Mouse (Mus musculus) heart, adult 18-20 months (tissue): ENCODE measurements around the gene Nxn. TPM values are rescaled to one million over a fixed set of nuclear protein-coding genes. Genes with fewer than 3 reads are reported as not detected.

ENCODE experiments used
- DNase-seq, 2 experiments: peaks; one replicate each; pipeline ENCODE4 v3.0.0; 2021 to 2022; ENCODE audit warnings: mixed read lengths in 1 of 2
- total RNA-seq, 2 experiments: library from RNA; stranded (reverse); gene quantifications; 2 replicates each; pipeline ENCODE4 v1.2.3; 2021

The Nxn gene
- total RNA-seq, 2 experiments from 2014 or later = 13.5 to 17.8 TPM

DNA sequence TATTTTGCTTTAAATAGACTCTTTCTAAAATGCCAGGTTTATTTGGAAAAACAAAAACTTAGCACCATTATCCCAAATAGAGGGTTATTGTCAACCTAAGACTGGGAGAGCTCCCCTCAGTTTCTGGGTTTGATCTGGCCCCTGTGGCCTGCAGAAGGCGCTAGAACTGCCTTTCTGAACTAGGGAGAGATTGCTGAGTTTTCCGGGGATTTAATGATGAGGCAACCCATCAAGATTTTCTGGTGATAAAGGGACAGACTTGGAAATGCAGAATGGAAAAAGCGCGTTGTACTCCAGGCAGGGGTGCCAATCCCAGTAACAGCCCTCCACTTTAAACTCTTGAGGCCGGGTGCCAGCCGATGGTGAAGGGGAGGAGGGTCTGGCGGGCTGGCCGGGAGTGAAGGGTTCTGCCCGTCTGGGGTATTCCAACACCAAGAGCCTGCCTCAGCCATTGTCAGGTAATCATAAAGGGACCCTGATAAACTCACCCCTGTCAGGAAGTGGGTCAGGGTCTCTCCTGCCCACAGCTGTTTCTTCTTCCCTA lies 100.4 kb downstream of the Nxn start:
- no peak for DNase-seq

DNA sequence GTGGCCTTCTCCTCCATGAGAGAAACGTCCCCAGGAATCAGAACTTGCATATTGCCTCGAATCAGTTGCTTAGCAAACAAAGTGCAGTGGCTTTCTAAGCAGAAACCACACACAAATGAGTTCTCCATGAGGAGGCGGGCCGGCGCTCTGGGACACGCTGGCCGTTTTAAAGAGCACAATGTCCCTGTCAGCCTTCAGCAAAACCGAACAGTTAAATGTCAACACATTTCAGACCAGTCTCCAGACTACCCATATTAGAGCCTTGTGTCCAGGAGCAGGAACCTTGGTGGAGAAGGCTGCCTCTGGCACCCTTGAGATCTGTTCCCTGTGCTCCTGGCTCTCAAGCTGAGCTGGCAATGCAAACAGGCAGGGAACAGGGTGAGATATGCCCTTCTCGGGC lies 101.7 kb downstream of the Nxn start:
- no peak for DNase-seq

DNA sequence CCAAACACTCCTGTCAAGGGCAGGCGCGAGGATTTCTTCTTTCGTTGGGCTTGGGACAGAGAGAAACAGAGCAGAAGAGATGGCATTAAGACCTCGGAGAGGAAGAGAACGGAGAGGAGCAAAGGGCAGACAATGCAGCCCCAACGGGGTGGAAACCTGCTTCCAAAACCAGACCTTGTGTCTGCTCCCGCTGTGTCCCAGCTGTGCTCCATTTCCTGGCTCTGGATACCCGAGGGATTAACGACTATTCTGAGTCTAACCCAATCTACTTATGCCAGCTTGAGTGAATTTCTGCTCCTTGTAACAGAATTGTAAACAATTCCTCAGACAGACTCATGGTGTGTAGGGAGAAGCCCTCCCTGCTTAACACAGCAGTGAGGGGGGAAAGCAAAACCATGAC lies 104.1 kb downstream of the Nxn start:
- peak in 1 of 2 experiments; percentile 45 for DNase-seq

DNA sequence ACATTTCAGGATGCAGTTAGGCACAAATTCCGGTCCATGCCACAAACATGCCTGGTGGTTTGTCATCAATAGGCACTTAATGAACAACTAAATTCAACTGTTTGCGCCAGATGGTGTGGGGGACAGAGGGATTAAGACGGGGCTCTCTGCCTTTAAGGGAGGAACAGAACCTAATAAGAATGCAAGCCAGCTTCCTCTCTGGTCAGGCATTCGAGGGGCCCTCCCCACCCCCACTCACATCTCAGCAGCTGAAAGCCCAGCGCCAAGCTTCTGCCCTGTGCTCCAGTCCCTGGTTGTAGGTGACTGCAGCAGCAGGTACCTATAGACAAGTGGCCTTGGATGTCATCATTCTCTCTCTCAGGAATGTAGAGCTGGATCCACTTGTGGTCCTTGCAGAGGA lies 104.9 kb downstream of the Nxn start:
- no peak for DNase-seq

DNA sequence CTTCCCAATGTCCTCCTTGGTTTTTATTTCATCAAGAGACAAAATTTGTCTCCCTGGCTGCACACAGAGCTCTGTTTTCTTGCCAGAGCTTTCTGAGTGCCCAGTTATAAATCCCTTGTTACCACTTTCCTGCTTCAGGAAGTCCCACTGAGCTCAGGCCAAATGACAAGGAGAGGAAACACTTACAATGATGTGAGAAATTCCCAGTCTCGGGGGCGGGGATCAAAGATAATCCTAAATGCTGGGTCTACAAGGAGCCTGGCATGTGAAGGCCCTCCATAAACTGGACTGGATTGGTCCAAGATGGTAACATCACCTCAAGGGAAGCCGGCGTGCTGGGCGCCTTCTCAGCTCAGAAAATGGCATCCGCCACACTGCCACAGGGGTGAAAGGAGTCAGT lies 106.1 kb downstream of the Nxn start:
- DNase-seq = peak; percentile 56 to 71

DNA sequence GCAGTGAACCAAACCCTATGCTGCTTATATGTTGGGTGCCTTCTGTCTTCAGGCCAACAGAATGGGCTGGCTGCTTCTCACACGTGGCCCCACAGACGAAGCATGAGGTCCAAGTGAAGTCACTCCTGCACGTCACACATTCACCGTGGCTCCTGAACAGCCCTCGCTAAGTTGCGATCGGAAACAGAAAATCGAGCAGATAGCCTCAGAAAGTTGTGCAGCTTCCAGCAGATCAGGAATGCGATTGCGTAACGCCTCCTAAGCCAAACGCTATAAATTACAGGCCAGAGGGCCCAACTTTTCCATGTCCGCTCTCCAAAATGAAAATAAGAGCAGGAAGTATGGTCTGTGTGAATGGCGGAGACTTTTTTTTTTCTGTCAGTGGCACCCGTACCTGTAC lies 106.5 kb downstream of the Nxn start:
- DNase-seq = peak; percentile 71 to 79

DNA sequence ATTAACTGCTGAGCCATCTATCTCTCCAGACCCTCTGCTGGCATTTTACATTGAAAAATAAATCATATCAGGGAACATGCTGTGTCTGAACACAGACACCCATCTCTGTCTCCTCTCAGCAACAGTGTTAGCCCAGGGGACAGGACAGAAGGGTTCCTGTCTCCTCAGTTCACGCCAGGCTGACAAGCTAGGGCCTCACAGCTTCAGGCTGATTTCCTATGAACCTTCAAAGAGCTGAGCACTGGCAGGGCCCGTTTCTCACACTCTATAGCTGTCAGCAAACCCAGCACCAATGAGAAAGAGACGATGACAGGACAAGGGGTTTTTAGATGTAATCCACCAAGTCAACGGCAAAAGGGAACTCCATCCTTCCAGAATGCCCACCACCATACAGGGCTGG lies 107.0 kb downstream of the Nxn start:
- DNase-seq = no peak

DNA sequence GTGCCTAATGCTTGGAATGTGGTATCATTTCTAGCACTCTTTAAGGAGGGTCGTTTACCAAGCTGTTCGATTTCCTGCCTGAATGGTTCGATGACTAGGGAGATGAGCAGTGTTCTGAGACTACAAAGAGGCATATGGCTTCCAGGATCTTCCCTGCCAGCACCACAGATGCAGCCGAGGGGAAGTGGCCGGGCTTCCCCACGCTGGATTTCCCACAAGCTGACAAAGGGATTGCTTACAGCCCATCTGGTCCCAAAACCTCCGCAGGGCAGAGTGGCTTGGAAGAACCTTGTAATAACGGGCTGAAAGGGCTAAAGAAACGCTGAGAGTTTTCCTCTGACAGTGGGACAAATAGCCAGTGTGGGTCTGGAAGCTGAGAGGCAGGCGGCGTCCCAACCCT lies 108.6 kb downstream of the Nxn start:
- DNase-seq = no peak

DNA sequence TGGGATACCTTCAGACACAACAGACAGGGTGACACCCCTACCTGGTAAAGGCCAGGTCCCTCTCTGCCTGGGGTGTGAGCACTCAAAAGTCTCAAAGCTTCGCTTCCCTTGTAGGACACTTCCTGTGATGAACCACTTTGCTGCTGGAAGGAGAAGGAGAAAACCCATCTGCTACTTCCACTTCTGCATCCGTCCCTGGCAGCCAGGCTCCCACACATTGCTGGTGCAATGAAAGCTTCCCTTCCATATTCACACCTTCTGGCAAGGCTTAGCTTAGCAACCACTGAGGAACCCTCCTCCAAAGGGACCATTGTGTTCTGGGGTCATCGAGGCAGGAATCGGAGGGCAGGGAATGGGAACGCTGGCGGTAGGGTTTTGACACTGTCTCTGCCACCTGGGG lies 110.3 kb downstream of the Nxn start:
- no peak for DNase-seq

DNA sequence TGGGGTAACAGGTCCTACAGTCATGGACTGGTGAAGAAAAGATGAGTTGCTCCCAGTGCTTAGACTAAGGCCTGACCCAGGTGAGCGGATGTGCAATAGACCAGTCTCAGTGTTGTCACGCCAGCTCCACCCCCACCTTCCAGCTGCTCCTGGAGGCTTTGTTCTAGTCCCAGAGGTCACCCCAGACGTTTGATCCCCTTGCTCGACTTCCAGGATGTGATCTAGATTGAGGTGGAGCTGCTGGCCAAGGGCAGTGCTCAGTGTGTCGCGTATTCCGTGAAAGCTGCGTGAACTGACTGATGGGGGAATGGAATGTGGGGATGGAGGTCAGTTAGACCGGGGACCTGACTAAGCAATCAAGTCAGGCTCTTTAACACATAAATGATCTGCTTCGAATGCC lies 111.6 kb downstream of the Nxn start:
- DNase-seq = no peak

DNA sequence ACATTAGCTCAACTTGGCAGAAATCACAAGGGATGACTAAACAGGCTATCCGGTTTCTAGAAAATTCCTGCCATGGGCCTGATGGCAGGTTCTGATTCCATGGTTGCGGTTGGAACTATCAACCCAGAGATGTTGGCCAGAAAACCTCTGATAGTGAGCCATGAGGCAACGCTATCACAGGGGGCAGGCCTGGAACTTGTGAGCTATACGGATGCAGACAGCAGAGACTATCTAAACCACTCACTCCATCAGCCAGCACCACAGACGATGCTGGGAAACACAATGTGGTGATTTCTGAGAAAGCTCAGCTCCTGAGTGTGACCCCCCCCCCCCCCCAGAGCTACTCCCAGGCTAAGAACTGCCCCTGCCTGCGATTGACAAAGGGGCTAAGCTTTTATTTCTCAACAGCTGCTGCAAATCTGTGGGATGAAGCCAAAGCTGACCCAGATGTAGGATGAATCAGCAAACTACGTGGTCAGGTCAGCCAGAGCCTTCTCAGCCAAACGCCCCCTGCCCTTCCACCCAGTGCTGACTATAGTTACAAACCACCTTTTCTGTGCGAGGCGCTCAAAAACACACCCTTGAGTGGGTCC lies 112.3 kb downstream of the Nxn start:
- DNase-seq = peak in 1 of 2 experiments; percentile 27

DNA sequence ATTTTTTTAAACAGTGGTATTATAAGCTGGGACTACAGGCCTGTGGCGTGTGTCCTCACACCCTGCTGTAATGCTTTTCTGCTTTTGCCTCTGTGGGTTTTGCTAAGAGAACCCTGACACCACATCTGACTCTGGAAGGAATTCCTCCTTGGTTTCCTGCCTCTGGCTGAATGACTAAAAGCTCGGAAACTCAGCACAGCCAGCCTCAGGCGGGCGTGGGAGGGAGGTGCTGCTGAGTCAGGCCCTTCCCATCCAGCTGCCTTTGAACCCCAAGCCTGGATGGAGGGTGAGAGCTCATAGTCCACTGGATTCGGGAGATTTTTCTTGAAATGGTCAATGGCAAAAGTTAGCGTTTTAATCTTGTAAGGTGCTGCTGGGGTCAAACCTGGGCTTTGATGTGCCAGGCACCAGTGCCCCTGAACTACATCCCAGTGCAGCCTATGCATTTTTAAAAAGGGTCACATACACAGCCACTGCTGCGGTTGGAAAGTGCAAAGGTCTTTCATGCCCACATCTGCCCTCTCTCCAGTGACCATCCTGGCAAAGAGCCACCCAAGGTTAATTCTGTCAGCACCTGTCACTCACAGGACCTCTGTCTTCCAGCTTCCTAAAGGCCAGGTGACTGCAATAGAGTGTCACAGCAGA lies 113.4 kb downstream of the Nxn start:
- DNase-seq = peak; percentile 54 to 63

DNA sequence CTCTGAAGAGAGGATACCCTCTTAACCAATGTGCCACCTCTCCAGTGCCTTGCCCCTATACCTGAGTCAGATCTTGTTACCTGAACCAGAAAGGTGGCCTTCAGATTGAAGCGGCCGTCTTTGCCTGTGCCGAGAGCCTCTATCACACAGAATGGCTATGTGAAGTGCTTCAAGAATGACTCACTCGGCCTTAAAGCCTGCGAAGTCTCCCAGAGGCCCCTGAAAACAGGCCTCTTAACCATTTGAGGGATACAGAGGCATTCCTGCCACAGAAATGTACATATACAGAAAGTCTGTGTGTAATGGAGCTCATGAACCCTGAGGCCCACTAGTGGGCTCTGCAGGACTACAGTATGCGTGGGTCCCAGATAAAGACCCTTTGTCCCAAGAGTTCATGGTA lies 115.1 kb downstream of the Nxn start:
- DNase-seq = no peak

DNA sequence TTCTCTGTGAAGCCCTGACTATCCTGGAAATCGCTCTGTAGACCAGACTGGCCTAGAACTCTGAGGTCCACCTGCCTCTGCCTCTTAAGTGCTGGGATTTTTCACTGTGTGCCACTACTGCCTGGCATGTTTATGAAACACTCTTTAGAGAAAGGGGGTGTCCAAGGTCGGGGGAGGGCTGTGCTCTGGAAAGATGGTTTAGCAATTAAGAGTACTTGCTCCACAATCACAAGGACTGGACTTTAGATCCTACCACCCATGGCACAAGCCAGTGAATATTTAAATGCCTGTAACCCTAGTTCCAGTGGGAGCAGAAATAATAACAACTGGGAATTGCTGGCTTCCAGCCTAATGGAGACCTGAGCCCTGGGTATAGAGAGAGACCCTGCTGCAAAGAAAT lies 119.0 kb downstream of the Nxn start:
- no peak for DNase-seq

DNA sequence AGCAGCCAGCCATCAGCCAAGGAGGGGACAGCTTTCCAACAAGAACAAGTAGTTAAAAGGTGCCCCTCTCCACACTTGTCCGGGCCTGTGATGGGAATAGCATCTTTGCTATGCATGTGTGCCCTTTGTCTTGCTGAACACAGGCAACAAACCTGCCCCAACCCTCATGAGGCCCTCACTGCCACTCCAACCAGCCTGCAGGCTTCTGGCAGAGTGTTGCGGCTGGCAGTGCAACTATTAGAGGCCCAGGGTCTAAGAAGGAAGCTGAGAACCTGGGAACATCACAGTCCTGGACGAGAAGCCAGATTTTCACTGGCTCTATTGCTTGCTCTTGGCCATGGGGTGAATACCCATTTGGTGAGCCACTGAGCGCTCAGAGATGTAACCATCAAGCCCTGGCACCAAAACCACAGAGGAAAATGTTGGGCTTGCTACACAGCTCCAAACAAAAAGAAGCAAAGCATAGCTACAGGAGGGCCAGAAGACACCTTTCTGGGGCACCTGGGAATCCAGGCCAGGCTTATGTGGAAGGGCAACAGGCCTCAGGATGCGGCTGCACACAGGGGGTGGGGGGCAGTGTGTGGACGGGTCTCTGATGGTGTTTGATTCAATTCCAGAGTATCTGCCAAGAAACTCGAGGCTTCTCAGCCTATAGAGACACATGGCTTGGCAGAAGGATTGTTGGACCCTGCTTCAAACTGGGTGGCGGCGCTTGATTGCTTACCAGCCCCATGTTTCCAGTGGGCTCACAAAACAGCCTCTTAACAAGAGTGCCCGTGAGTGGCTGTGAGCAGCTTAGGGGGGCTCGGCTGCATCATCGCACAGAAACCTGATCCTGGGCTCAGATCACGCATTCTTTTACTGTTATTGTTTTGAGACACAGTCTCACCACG lies 119.7 kb downstream of the Nxn start:
- DNase-seq = no peak

DNA sequence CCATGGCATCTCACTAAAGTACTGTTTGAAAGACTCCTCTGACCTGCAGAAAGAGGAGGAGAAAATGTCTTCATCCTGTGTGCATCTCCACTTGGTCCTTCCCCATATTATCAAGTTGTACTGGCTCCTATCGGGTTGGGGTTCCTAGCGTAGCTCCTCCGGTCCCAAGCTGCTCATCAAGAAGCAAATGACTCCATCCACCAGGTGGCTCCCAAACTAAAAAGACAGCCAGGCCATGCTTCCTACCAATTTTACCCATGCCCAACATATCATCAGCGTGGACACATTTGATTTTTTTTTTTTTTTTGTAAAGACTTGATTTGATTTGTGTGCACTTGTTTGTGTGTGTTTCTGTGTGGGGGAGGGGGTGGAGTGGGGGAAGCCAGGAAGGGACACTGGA lies 126.5 kb downstream of the Nxn start:
- DNase-seq = peak in 1 of 2 experiments; percentile 47

DNA sequence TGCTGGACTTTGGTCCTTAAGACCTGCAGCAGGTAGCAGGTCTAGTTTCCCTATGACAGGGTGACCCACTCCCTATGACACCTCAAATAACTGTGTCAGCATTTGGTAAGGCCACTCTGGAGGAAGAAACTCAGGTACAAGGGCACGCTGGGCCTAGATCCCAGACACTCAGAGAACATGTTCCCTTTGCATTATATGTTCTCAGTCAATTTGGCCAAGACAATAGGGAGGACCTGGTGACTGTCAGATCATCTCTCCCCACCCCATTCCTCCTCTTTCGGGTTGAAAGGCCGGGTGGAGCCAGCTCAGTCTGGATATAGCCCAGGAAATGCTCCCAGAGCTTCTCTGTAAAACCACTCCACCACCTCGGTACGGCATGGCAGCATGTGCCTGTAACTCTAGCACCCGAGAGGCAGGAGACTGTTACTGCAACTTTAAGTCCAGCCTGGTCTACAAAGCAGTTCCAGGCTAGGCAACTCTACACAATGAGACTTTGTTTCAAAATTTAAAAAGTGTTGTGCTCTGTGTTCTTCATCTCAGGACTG lies 130.3 kb downstream of the Nxn start:
- DNase-seq = no peak

DNA sequence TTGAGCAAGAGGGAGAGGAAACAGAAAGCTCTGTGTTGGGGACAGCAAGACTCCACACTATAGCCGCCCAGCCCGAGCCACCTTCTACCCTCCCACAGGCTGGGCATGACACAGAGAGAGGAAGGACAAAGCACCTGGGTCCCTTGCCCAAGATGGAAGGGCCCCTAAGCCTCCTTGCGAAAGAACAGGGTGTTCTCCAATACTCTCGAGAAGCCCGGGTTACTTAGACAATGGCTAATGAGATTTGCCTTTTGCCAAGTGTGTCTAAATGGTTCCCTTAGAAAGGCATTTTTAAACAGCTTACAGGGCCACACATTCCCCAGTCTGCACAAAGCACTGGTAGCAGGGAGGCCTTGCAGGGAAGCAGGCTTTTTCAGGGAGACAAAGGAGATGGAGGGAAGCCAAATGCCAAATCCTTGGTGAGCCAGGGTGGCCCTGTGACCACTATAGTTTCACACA lies 130.9 kb downstream of the Nxn start:
- no peak for DNase-seq

DNA sequence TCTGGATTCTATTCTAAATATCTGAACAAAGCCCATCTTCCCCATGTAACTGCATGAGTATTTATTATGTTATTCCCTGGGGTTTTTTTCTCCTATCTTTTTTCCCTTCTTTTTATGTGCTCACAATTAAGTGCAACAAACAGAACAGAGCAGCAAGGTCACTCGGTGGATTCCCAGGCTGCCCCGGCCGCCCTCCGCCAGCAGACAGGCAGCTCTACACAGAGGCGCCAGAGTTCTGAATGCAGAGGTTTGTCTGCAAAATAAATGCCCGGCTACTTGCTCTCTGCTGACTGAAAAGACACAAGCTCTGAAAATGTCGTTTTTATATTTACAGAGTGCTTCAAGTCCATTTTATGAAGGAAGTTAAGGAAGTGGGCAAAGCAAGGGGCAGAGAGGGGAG lies 131.4 kb downstream of the Nxn start:
- no peak for DNase-seq

DNA sequence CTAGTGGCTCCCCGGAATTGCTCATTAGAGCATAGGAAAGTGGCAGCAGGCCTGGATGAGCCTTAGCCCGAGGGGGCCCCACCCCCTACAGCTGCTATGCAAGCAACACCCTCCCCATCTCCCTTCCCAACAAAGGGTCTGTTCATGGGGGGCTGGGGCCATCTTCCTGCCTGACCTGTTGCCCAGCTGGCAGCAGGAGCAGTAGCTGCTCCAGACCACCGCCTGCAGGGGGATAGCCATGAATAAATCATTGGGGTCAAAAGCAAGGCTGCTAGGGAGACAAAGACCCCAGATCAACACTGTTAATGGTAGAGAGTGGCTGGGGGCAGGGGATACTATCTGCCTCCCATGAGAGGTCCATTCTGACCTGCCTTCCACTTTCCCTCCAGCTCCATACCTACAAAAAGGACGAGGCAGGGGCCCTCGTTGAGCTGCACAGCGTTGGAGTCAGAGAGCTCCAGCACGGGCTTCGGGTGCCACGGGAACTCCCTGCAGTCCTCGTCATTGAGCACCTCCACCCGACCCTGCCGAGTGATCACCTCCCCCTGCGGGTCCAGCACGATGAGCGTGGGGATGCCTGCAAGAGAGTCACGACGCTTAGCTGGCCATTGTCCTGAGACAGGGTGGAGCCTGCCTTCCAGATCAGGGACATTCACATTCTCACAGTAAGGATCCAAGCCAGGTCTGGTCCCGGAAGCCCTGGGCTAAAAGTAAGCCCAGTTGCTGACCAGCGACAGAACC lies 136.2 kb downstream of the Nxn start:
- no peak for DNase-seq

DNA sequence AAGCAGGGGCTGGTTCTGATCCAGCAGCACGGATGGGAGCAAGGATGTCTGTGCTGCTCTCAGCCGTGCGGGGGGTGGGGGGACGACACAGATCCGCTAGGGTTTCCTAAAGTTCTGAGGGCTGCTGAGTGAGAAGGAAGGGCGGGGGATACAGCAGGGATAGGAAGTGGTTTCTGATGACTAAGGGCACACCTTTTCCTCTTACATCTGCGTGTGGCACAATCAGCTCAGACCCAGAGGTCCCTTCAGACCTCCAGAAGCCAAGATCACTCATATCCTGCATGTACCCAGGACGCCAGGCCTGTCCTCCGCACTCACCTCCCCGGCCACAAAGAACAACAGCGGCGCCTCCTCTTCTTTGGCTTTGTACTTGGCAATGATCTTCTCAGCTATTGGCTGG lies 137.7 kb downstream of the Nxn start:
- DNase-seq = peak in 1 of 2 experiments; percentile 55
